Mouse (Mus musculus) liver, embryonic 15.5 days (tissue): ENCODE data around the gene Trafd1. TPM values are rescaled to one million over a fixed set of nuclear protein-coding genes. Genes with fewer than 3 reads are reported as not detected.

Experiments used
- ATAC-seq: fragments of 200-750 bp; cut with Nextera tagmentation; 2 replicates; pipeline ENCODE4 v1.8.0; 2017; ENCODE audit warnings: moderate number of reproducible peaks, mild to moderate bottlenecking, moderate library complexity; ENCODE audit not compliant: insufficient read depth
- H3K27ac ChIP-seq: fragments of 300-500 bp; sonication (generic); replicated peaks from 2 replicates; pipeline ENCODE4 v1.5.1; 2015; ENCODE audit warnings: mild to moderate bottlenecking, inconsistent platforms
- H3K27me3 ChIP-seq: fragments of 300-500 bp; sonication (generic); 2 replicates; pipeline ENCODE4 v1.6.1; 2015; ENCODE audit warnings: mild to moderate bottlenecking, inconsistent platforms
- H3K36me3 ChIP-seq: fragments of 300-500 bp; sonication (generic); replicated peaks from 2 replicates; pipeline ENCODE4 v1.6.1; 2015; ENCODE audit warnings: moderate library complexity, mild to moderate bottlenecking, inconsistent platforms
- H3K4me1 ChIP-seq: fragments of 300-500 bp; sonication (generic); replicated peaks from 2 replicates; pipeline ENCODE4 v1.6.1; 2015; ENCODE audit warnings: inconsistent platforms
- H3K4me2 ChIP-seq: fragments of 300-500 bp; sonication (generic); 2 replicates; pipeline ENCODE4 v1.6.1; 2015; ENCODE audit warnings: moderate library complexity, mild to moderate bottlenecking, inconsistent platforms
- H3K4me3 ChIP-seq: fragments of 300-500 bp; sonication (generic); replicated peaks from 2 replicates; pipeline ENCODE4 v1.5.1; 2015; ENCODE audit warnings: mild to moderate bottlenecking, inconsistent platforms
- H3K9ac ChIP-seq: fragments of 300-500 bp; sonication (generic); 2 replicates; pipeline ENCODE4 v1.6.1; 2015; ENCODE audit warnings: moderate library complexity, mild to moderate bottlenecking, inconsistent platforms
- H3K9me3 ChIP-seq: fragments of 300-500 bp; sonication (generic); replicated peaks from 2 replicates; pipeline ENCODE4 v1.6.1; 2016; ENCODE audit warnings: inconsistent platforms
- WGBS: fragments of 180-500 bp; shearing (Covaris S2); methylation state at CpG from one replicate; pipeline ENCODE4 v1.1.7; 2015; ENCODE audit warnings: mixed read lengths; ENCODE audit not compliant: insufficient replicate concordance; 5-methylcytosine and 5-hydroxymethylcytosine counted together
- polyA plus RNA-seq: library from polyadenylated mRNA; unstranded; fragments of >200 nt; fragmentation: Nextera tagmentation; extraction: Ambion mirVana; gene quantifications from 2 replicates; pipeline ENCODE4 v1.2.1, GENCODE M21; 2015

Trafd1 gene
- polyA plus RNA-seq, 1 experiment from 2014 or later: 22.8 TPM

DNA sequence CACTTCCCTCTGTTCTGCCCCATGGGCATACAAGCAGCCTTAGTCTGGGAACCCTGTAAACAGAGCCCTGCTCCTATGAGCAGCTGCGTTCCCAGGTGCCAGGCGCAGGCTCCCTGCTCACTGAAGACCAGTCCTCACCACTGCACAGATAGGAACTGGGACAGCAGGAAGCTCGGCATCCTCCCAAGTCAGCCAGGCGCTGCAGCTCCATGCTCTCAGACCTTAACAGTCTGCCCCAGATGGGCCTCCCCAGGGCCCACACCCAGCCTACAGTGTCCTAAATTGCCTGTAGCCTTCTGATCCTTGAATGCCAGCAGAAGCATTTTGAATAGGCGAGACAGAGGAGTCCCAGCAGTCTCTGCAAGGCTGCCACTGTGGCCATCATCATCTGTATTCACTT, 23.7 kb downstream of the Trafd1 start:
- no peak overlapping the region for H3K4me2 ChIP-seq
- no peaks in the 10 kb centered on the region for H3K4me1 ChIP-seq
- H3K36me3 ChIP-seq: peaks cover 100% of the 10 kb centered on the region
- H3K9me3 ChIP-seq: no peaks in the 10 kb centered on the region
- no peak overlapping the region for H3K4me3 ChIP-seq
- 84% methylated on average over 5 of the region's 5 CpGs for WGBS
- no peak for ATAC-seq
- H3K9ac ChIP-seq: no peak overlapping the region
- no peak overlapping the region for H3K27ac ChIP-seq
- no peaks in the 10 kb centered on the region for H3K27me3 ChIP-seq

- Histone ChIP-seq H3K9ac (no peak overlapping the region), H3K4me2 (no peak overlapping the region), H3K4me3 (no peak overlapping the region), H3K27me3 (no peaks in the 10 kb centered on the region), H3K9me3 (no peaks in the 10 kb centered on the region), H3K27ac (no peak overlapping the region), H3K4me1 (no peaks in the 10 kb centered on the region), H3K36me3 (peaks cover 100% of the 10 kb centered on the region)
- ATAC-seq: no peak
- WGBS: 80% methylated on average over 9 of the region's 9 CpGs
Measured at GRCm38 (mm10) chr5:121359229-121359628, 26.2 kb downstream of the Trafd1 start.

DNA sequence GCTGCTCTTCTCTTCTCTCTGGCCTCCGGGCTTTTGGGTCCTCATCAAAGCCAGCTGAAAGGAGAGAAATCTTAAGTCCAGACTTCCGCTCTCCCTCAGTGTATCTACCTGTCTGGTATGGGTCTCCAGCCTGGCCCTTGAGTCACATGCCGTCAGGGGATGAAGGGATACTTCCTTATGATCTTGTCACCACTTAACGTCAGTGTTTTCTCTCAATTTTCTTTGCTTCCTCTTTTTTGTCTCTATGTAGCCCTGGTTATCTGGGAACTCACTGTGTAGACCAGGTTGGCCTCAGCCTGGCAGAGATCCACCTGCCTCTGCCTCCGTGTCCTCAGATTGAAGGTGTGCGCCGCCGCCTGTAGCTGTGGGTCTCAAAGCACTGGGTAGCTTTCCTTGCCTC, 41.4 kb downstream of the Trafd1 start:
- no peak overlapping the region for H3K4me3 ChIP-seq
- no peak for ATAC-seq
- no peak overlapping the region; the same call in 1 of the 2 replicates for H3K27ac ChIP-seq
- no peaks in the 10 kb centered on the region for H3K4me1 ChIP-seq
- no peaks in the 10 kb centered on the region for H3K27me3 ChIP-seq
- WGBS: 83% methylated on average over 8 of the region's 8 CpGs
- no peak overlapping the region for H3K9ac ChIP-seq
- no peak overlapping the region for H3K4me2 ChIP-seq
- H3K9me3 ChIP-seq: no peaks in the 10 kb centered on the region
- peaks cover 100% of the 10 kb centered on the region for H3K36me3 ChIP-seq

- H3K36me3 ChIP-seq: peaks cover 99% of the 10 kb centered on the region
- H3K9ac ChIP-seq: no peak overlapping the region
- no peaks in the 10 kb centered on the region for H3K9me3 ChIP-seq
- H3K27ac ChIP-seq: no peak overlapping the region
- no peaks in the 10 kb centered on the region for H3K4me1 ChIP-seq
- no peaks in the 10 kb centered on the region for H3K27me3 ChIP-seq
- no peak overlapping the region for H3K4me2 ChIP-seq
- WGBS: 84% methylated on average over 11 of the region's 11 CpGs
- H3K4me3 ChIP-seq: no peak overlapping the region
- no peak; the same call in 1 of the 2 replicates for ATAC-seq
Measured at GRCm38 (mm10) chr5:121342490-121342889, 42.9 kb downstream of the Trafd1 start.

GRCm38 (mm10) chr5:121340965-121341473, 44.4 kb downstream of the Trafd1 start:
- WGBS: 49% methylated on average over 7 of the region's 7 CpGs
- peaks cover 99% of the 10 kb centered on the region for H3K36me3 ChIP-seq
- no peak overlapping the region for H3K9ac ChIP-seq
- no peaks in the 10 kb centered on the region for H3K27me3 ChIP-seq
- H3K4me3 ChIP-seq: no peak overlapping the region
- no peaks in the 10 kb centered on the region for H3K9me3 ChIP-seq
- H3K4me1 ChIP-seq: no peaks in the 10 kb centered on the region
- no peak for ATAC-seq
- no peak overlapping the region for H3K4me2 ChIP-seq
- H3K27ac ChIP-seq: no peak overlapping the region

GRCm38 (mm10) chr5:121339507-121340230, 45.8 kb downstream of the Trafd1 start:
- Histone ChIP-seq H3K9ac (no peak overlapping the region), H3K4me3 (no peak overlapping the region), H3K27me3 (no peaks in the 10 kb centered on the region), H3K4me1 (no peaks in the 10 kb centered on the region), H3K9me3 (no peaks in the 10 kb centered on the region), H3K27ac (no peak overlapping the region), H3K4me2 (no peak overlapping the region), H3K36me3 (peaks cover 99% of the 10 kb centered on the region)
- WGBS: 84% methylated on average over 7 of the region's 7 CpGs
- ATAC-seq: no peak

GRCm38 (mm10) chr5:121336776-121337175, 48.7 kb downstream of the Trafd1 start:
- Histone ChIP-seq H3K9ac (no peak overlapping the region), H3K9me3 (no peaks in the 10 kb centered on the region), H3K27me3 (no peaks in the 10 kb centered on the region), H3K4me2 (no peak overlapping the region), H3K36me3 (peaks cover 99% of the 10 kb centered on the region), H3K4me3 (no peak overlapping the region), H3K27ac (no peak overlapping the region), H3K4me1 (no peaks in the 10 kb centered on the region)
- WGBS: 90% methylated on average over 6 of the region's 6 CpGs
- ATAC-seq: no peak

DNA sequence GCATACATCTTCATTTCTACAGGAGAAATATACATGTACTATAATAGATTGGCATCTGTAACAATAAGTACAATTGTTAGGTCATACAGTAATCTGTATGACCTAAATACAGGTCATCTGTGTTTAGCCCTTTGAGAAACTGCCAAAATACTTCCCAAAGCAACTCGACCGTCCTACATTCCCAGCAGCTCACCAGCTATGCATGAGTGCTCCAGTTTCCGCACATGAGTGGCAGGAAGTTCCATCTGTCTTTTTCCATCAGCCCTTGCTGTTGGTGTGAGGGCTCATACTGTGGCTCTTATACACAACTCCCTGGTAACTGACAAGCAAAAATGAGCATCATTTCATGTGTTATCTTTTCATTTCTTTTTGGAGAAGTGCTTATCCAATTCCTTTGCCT, 49.4 kb downstream of the Trafd1 start:
- Histone ChIP-seq H3K36me3 (peaks cover 99% of the 10 kb centered on the region), H3K9me3 (no peaks in the 10 kb centered on the region), H3K27me3 (no peaks in the 10 kb centered on the region), H3K4me2 (no peak overlapping the region), H3K4me3 (no peak overlapping the region), H3K27ac (no peak overlapping the region), H3K9ac (no peak overlapping the region), H3K4me1 (no peaks in the 10 kb centered on the region)
- ATAC-seq: no peak
- 91% methylated on average over 3 of the region's 3 CpGs for WGBS

- WGBS: 89% methylated on average over 4 of the region's 4 CpGs
- Histone ChIP-seq H3K4me2 (no peak overlapping the region), H3K4me3 (no peak overlapping the region), H3K27me3 (no peaks in the 10 kb centered on the region), H3K36me3 (peaks cover 99% of the 10 kb centered on the region), H3K4me1 (no peaks in the 10 kb centered on the region), H3K27ac (no peak overlapping the region), H3K9me3 (no peaks in the 10 kb centered on the region), H3K9ac (no peak overlapping the region)
- no peak for ATAC-seq
Measured at GRCm38 (mm10) chr5:121335426-121335825, 50.0 kb downstream of the Trafd1 start.

DNA sequence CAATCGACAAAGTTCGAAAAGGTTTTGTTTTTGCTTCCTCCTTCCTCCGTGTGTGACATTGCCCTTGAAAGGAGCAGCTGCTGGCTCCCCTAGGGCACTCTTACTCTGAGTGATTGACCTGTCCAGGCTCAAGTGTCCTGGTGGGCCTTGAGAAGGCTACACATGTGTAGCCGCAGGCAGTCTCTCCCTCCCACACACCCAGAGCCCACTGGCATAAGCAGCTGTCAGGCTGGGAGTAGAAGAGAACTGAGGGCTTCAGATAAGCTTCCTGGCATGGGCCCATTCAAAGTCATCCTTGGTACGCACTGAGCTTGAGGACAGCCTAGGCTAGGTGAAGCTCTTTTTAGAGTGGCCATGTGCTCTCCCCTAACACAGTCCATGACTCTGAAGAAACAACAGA, 51.0 kb downstream of the Trafd1 start:
- H3K36me3 ChIP-seq: peaks cover 97% of the 10 kb centered on the region
- H3K9me3 ChIP-seq: no peaks in the 10 kb centered on the region
- no peaks in the 10 kb centered on the region for H3K4me1 ChIP-seq
- H3K4me2 ChIP-seq: no peak overlapping the region
- 83% methylated on average over 5 of the region's 5 CpGs for WGBS
- H3K9ac ChIP-seq: no peak overlapping the region
- no peak for ATAC-seq
- H3K27ac ChIP-seq: no peak overlapping the region; the same call in 1 of the 2 replicates
- no peaks in the 10 kb centered on the region for H3K27me3 ChIP-seq
- no peak overlapping the region for H3K4me3 ChIP-seq

DNA sequence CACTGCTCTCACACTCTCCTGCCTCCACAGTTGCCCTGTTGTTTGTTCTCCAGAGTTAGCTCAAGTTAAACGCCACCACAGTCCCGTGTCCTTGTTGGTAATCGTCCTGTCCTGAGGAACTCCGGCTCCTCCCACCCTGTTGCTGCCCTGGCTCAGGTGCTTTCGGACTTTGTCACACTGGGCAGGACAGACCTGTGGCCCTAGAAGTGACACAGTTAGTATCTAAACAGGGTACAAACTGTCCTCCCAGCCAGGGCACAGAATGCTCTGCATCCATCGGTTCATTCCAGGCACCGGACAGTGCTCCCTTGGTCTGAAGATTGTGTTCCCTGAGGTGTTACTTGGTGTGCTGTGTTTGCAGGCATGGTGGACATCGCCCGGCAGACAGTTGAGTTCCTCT, 51.5 kb downstream of the Trafd1 start:
- 90% methylated on average over 9 of the region's 9 CpGs for WGBS
- H3K36me3 ChIP-seq: peaks cover 97% of the 10 kb centered on the region
- no peaks in the 10 kb centered on the region for H3K9me3 ChIP-seq
- ATAC-seq: peak; percentile 41
- H3K4me2 ChIP-seq: no peak overlapping the region
- no peak overlapping the region for H3K9ac ChIP-seq
- no peaks in the 10 kb centered on the region for H3K27me3 ChIP-seq
- H3K4me1 ChIP-seq: no peaks in the 10 kb centered on the region
- no peak overlapping the region; the same call in 1 of the 2 replicates for H3K27ac ChIP-seq
- H3K4me3 ChIP-seq: no peak overlapping the region

DNA sequence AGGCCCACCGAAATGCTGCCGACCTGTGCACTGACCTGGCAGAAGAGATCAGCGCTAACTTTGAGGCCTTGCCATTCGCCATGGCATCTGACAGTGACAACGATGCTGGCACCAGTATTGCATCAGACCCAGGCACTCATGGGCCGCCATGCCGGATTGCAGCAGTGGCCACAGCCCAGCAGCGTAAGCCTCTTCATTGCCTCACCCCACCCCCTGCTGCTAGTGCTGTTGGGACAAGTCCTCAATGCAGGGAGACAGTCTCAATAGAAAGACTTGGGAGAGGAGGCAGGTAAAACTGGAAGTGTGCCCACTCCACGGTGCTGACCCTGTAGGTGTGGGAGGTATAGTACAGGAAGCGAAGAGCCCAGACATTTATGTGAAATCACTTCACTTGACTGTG, 53.7 kb downstream of the Trafd1 start:
- 95% methylated on average over 10 of the region's 10 CpGs for WGBS
- H3K9ac ChIP-seq: no peak overlapping the region
- no peak overlapping the region for H3K4me3 ChIP-seq
- no peak overlapping the region for H3K4me2 ChIP-seq
- H3K4me1 ChIP-seq: no peaks in the 10 kb centered on the region
- no peak for ATAC-seq
- peaks cover 96% of the 10 kb centered on the region for H3K36me3 ChIP-seq
- no peaks in the 10 kb centered on the region for H3K27me3 ChIP-seq
- no peak overlapping the region for H3K27ac ChIP-seq
- H3K9me3 ChIP-seq: no peaks in the 10 kb centered on the region
